Mouse (Mus musculus) gastrocnemius, adult 2 months (tissue): Measurements from ENCODE around the gene Kalrn. TPM values are rescaled to one million over a fixed set of nuclear protein-coding genes. Genes with fewer than 3 reads are reported as not detected.
A peak's percentile ranks its signal among the peaks of the same experiment; 100 is the strongest.

Experiments used
- DNase-seq: peaks from one replicate; pipeline ENCODE4 v3.0.0; 2022
- H3K27ac ChIP-seq: fragments of 200-600 bp; 2 replicates; pipeline ENCODE4 v1.8.1; 2022; ENCODE audit warnings: mild to moderate bottlenecking
- H3K4me3 ChIP-seq: fragments of 200-600 bp; 2 replicates; pipeline ENCODE4 v1.8.1; 2022; ENCODE audit warnings: mild to moderate bottlenecking, moderate library complexity
- CTCF ChIP-seq: fragments of 200-600 bp; IDR thresholded peaks from 2 replicates; pipeline ENCODE4 v1.8.1; 2022; ENCODE audit warnings: antibody characterized with exemption, mild to moderate bottlenecking, moderate library complexity
- intact Hi-C: fragments of 180-260 bp; cut with DNase I; formaldehyde crosslinking; loops from one replicate; pipeline ENCODE4 v1.15.1; 2025
- long read RNA-seq, 2 experiments: library from polyadenylated mRNA; stranded (forward); transcript quantifications; one replicate each; pipeline ENCODE4 v2.0.0; 2021
- total RNA-seq, 2 experiments: library from RNA; stranded (reverse); gene quantifications; 2 replicates each; pipeline ENCODE4 v1.2.3; 2021

Kalrn gene
- total RNA-seq, result 10 to 100 TPM; 21.8 to 28.3 TPM
- long read RNA-seq, experiment 1, partial matches to known transcripts, result 1 of 9 reads
- long read RNA-seq, experiment 1, other reads (novel, unspliced or antisense), result 7 of 9 reads
- long read RNA-seq, experiment 2, partial matches to known transcripts, result 1 of 12 reads
- long read RNA-seq, experiment 2, other reads (novel, unspliced or antisense), result 10 of 12 reads

GRCm38 (mm10) chr16:34573151-34573802 is at the start of gene Kalrn:
TSS of gene Kalrn (minus strand) at chr16:34573532.
- peak; percentile 94 for DNase-seq
- peak within 1 kb of the TSS; percentile 80 for H3K27ac ChIP-seq
- H3K4me3 ChIP-seq, result peak within 1 kb of the TSS; percentile 89
- TF ChIP-seq CTCF, result peak; percentile 74
- intact Hi-C loops, result loop anchor here (1.0 to 10.0 kb wide), 2 partner anchors 42 to 228 kb away; no protein-coding TSS in a partner anchor

- no peak for DNase-seq
- no peak overlapping the region for H3K4me3 ChIP-seq
- intact Hi-C loops, result no loop called here
- no peak overlapping the region for H3K27ac ChIP-seq
- no peak for TF ChIP-seq CTCF
Measured at GRCm38 (mm10) chr16:34614021-34614420, 40.7 kb upstream of the Kalrn start.

GRCm38 (mm10) chr16:34610137-34610536 is 36.8 kb upstream of the Kalrn start:
- Histone ChIP-seq H3K4me3 (no peak overlapping the region), H3K27ac (no peak overlapping the region)
- no peak for TF ChIP-seq CTCF
- no peak for DNase-seq
- intact Hi-C loops, result no loop called here

GRCm38 (mm10) chr16:34605679-34606078 is 32.3 kb upstream of the Kalrn start:
- Histone ChIP-seq H3K27ac (no peak overlapping the region), H3K4me3 (no peak overlapping the region)
- peak; percentile 66 for TF ChIP-seq CTCF
- intact Hi-C loops, result no loop called here
- DNase-seq, result peak; percentile 39

- no peak for TF ChIP-seq CTCF
- DNase-seq, result no peak
- intact Hi-C loops, result loop anchor here (5.0 kb wide), 1 partner anchor 262 kb away; no protein-coding TSS in a partner anchor
- Histone ChIP-seq H3K27ac (no peak overlapping the region), H3K4me3 (no peak overlapping the region)
Measured at GRCm38 (mm10) chr16:34603854-34604253, 30.5 kb upstream of the Kalrn start.

- no peak overlapping the region for H3K27ac ChIP-seq
- DNase-seq, result no peak
- H3K4me3 ChIP-seq, result no peak overlapping the region
- intact Hi-C loops, result loop anchor here (5.0 kb wide), 1 partner anchor 261 kb away; no protein-coding TSS in a partner anchor
- TF ChIP-seq CTCF, result no peak
Measured at GRCm38 (mm10) chr16:34603076-34603475, 29.7 kb upstream of the Kalrn start.

GRCm38 (mm10) chr16:34601954-34602353 is 28.6 kb upstream of the Kalrn start:
- no peak for DNase-seq
- intact Hi-C loops, result loop anchor here (5.0 kb wide), 1 partner anchor 260 kb away; no protein-coding TSS in a partner anchor
- H3K27ac ChIP-seq, result no peak overlapping the region
- no peak for TF ChIP-seq CTCF
- no peak overlapping the region for H3K4me3 ChIP-seq

GRCm38 (mm10) chr16:34595294-34595693 is 22.0 kb upstream of the Kalrn start:
- no peak for DNase-seq
- intact Hi-C loops, result no loop called here
- H3K4me3 ChIP-seq, result no peak overlapping the region
- H3K27ac ChIP-seq, result no peak overlapping the region
- no peak for TF ChIP-seq CTCF

GRCm38 (mm10) chr16:34594597-34595262 is 21.4 kb upstream of the Kalrn start:
- no peak for TF ChIP-seq CTCF
- Histone ChIP-seq H3K27ac (no peak overlapping the region), H3K4me3 (no peak overlapping the region)
- intact Hi-C loops, result no loop called here
- no peak for DNase-seq

GRCm38 (mm10) chr16:34592696-34593095 is 19.4 kb upstream of the Kalrn start:
- no peak for TF ChIP-seq CTCF
- no peak for DNase-seq
- Histone ChIP-seq H3K4me3 (no peak overlapping the region), H3K27ac (no peak overlapping the region)
- intact Hi-C loops, result no loop called here

GRCm38 (mm10) chr16:34591934-34592333 is 18.6 kb upstream of the Kalrn start:
- TF ChIP-seq CTCF, result no peak
- intact Hi-C loops, result no loop called here
- no peak for DNase-seq

GRCm38 (mm10) chr16:34579671-34580326 is 6.5 kb upstream of the Kalrn start:
- no peak for DNase-seq
- intact Hi-C loops, result loop anchor here (10.0 kb wide), 1 partner anchor 235 kb away; no protein-coding TSS in a partner anchor
- TF ChIP-seq CTCF, result peak; percentile 51
- Histone ChIP-seq H3K27ac (no peak overlapping the region), H3K4me3 (no peak overlapping the region)

More at GRCm38 (mm10) chr16:34591934-34592333, 18.6 kb upstream of the Kalrn start:
- H3K27ac ChIP-seq, result no peak overlapping the region
- H3K4me3 ChIP-seq, result no peak overlapping the region
